Mouse (Mus musculus): Measurements from ENCODE around the gene Zfp324.
"Not testable (repeated sequence)": the region's sequence is repeated elsewhere in the genome, so short reads cannot be mapped to it uniquely, and the experiment has no call there.

Zfp324 gene

DNA sequence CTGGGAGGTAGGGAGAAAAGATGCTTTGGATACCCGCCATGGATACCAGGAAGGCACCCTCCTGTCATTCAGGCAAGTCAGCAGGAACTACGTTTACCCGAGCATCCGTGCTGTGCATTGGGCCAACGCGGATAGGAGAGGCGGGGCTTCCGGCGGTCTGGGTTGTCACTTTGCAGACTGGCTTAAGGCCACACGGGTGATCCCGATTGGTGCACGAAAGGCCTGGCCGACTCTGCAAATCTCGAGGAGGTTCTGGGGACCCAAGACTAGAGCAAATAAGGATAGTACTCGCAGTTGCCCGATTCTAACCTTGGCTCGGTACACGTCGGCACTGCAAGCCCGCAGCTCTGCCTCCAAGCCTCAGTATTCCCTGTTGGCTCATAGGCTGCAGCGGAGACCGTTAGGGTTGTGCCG is at the start of gene Zfp324:
Gene Zfp324, plus strand, starts transcription at position 161 of the 414 bp plus-strand sequence.
- in situ Hi-C loops (cut with MboI, MseI) = no loop called here

DNA sequence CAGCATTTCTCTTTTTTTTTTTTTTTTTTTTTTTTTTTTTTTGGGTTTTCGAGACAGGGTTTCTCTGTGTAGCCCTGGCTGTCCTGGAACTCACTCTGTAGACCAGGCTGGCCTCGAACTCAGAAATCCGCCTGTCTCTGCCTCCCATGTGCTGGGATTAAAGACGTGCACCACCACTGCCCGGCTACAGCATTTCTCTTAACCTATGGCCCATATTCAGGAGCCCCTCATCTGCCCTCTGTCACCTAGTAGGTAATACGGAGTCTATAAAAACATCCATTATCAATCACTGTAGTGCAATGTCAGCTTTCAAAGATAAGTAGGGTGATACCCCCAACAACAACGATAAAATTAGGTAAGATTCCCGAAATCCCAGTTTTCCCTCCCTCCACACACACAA is 45.1 kb upstream of the Zfp324 start:
- in situ Hi-C loops (cut with MboI, MseI) = loop anchor here (5.0 kb wide), 1 partner anchor 57 kb away; the partner anchor contains the start of gene Zfp446

DNA sequence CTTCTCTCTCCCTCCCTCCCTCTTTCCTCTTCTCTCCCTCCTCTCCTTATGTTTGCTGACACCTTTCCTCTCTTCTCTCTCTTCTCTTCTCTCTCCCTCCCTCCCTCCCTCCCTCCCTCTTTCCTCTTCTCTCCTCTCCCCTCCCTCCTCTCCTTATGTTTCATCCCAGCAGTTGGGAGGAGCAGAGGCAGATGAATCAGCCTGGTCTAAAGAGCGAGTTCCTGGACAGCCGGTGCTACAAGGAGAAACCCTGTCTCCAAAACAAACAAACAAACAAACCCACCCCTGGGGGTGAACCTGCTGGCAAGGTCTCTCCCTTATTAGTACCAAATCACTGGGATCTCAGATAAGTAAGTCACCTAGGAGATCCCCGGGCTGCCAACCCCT is 44.3 kb upstream of the Zfp324 start:
- in situ Hi-C loops (cut with MboI, MseI) = loop anchor here (5.0 kb wide), 1 partner anchor 56 kb away; the partner anchor contains the start of gene Zfp446

DNA sequence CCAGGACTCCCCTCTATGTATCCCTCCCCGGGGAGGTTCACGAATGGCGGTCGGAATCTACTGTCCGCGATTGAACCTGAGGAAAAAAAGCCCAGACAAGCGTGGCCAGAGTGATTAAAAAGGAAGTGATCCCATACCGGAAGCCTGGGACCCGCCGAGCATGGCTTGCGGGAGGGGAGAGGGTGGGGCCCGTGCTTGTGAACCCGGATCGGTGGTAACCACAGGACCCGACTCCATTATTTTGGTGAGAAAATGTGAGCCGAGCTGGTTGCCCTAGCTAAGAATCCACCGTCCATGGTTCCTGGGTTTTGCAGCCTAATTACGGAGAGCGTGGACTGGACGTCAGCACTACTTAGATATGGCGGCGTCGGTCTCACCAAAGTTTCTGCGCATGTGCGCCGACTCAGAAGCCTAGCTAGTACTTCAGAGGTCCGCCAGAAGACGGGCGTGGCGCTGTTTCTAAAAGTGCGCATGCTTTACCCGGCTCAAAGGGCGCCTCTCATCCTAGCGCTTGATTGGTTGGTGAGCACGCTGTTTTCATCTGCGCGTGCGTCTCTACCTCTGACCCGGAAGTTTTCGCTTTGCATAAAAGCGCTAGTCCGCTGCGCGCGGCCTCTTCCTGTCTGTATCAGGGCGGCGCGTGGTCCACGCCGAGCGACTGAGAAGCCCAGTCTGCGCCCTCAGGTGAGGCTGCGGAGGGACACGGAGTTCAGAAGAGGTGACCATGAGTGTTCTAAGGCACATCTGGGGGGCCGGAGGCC is 43.8 kb upstream of the Zfp324 start, which contains the start of gene Rps5:
Gene Rps5, plus strand, starts transcription at position 586 of the 761 bp plus-strand sequence.
- in situ Hi-C loops (cut with MboI, MseI) = loop anchor here (5.0 kb wide), 1 partner anchor 55 kb away; the partner anchor contains the start of gene Zfp446

DNA sequence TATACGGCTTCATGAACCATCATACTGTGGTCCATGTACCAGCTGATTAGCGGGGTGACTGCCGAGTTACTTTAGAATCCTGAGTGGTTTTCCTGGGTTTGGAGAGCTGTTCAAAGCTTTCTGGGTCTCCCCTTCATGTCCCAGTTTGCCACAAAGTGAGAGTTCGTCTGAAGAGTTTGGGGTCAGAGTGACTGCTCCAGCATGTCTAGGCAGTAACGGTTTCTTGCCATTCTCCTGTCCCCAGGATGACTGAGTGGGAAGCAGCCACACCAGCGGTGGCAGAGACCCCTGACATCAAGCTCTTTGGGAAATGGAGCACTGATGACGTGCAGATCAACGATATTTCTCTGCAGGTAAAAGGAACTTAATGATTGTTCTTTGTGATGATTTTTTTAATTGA is 42.9 kb upstream of the Zfp324 start:
- in situ Hi-C loops (cut with MboI, MseI) = loop anchor here (5.0 kb wide), 1 partner anchor 55 kb away; the partner anchor contains the start of gene Zfp446

DNA sequence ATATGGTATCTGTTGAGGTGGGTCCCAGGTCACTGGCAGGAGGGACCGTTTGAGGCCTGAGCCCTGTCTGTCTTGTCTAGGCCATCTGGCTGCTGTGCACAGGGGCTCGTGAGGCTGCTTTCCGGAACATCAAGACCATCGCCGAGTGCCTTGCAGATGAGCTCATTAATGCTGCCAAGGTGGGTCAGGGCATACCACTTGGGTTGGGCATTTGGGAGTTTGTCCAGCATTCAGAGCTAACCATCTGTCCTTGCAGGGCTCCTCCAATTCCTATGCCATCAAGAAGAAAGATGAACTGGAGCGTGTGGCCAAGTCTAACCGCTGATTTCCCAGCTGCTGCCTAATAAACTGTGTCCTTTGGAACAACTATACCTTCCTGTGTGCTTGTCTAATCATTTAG is 39.3 kb upstream of the Zfp324 start:
- in situ Hi-C loops (cut with MboI, MseI) = no loop called here

DNA sequence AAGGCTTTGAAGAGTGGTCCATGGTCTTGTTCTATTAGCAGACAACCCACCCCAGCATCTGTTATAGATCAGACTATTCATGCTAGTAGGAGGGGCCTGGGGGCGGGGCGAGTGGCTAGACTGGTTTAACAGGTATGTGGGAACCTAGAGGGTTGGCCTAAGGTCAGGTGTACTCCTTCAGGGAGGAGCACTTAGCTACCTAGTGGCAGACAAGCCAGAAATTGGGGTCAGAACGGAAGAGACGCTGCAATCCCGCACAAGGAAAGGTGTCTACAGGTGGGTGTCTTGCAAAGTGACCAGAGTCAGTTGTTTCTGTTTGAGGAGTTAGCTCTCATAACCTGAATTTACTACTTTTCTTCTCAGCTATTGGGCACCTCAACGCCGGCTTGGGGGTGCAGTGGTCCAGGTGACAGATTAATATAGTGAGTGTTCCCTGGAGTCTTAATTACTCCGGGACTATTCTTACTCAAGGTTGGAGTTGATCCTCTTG is 38.4 kb upstream of the Zfp324 start, which contains the start of gene Rnf225:
Gene Rnf225, plus strand, starts transcription at position 226 of the 490 bp plus-strand sequence.
- in situ Hi-C loops (cut with MboI, MseI) = no loop called here

DNA sequence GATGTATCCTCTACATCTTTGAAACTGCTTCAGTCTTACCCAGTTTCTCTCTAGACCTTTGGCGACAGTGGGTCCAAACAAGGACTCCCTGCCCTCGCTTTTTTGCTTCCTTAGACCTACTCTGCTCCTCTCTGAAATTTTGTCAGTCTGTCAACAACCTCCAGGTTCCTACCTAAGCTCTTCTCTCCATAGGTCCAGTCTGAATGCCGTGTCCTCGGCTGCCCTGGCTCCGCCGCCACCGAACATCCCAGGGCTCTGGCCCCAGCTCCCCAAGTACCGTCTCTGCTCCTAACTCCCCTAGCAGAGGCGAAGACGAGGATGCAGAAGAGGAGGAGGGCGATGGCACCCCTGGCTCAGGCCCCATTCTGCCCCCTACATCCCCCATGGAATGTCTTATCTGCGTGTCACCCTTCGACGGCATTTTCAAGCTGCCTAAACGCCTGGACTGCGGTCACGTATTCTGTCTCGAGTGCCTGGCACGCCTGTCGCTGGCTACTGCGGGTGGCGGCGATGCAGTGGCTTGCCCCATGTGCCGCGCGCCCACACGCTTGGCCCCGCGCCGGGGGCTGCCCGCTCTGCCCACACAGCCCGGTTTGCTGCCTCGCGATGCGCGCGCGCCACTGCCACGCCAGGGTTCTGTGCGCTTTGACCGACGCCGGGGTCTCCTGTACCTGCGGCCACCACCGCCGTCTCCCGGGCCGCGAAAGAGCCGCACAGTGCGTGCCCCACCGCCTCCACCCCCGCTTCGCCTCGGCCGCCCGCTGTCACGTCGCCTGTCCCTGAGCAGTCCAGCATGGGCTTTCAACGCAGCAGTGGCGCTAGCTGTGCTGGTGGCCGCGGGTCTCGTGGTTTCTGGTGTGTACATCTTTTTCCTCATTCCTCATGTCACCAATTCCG is 37.7 kb upstream of the Zfp324 start:
- in situ Hi-C loops (cut with MboI, MseI) = no loop called here

DNA sequence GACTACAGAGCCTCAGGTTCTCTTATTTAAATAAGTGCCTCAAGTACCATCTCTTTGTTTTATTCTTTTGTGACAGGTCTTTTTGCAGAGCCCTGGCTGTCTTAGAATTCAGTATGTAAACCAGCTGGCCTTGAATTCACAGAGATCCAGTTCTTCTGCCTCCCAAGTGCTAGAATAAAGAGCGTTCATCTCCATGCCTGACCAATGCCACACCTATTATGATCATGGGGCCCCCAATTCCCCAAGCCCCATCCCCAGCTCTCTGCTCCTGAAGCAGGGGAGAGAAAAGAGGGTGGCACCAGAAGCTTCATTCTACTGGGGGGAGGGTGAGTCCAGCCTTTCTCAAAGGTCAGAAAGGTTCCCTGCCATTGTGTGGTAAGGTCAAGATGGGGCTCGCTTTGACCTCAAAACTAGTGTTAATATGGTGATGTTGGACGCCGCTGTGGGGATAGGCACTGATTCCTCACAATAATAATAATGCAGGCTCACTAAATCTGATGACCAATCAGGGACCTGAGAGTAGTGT is 32.0 kb upstream of the Zfp324 start:
- in situ Hi-C loops (cut with MboI, MseI) = no loop called here

DNA sequence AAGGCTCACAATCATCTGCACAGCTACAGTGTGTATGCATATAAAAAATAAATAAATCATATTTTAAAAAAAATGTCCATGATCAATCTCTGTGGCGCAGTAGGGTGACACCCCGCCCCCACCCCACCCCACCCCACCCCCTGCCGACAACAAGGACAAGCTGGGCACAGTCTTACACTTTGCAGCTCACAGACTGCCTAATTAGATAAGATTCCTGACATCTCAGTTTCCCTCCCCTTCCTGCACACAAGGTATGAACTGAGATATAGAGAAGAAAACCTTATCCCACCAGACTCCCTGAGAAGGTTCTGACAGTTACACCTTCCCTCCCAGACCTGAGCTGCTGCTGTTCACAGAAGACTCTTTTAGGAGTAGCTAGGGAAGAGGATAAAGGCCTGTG is 30.8 kb upstream of the Zfp324 start:
- in situ Hi-C loops (cut with MboI, MseI) = no loop called here

DNA sequence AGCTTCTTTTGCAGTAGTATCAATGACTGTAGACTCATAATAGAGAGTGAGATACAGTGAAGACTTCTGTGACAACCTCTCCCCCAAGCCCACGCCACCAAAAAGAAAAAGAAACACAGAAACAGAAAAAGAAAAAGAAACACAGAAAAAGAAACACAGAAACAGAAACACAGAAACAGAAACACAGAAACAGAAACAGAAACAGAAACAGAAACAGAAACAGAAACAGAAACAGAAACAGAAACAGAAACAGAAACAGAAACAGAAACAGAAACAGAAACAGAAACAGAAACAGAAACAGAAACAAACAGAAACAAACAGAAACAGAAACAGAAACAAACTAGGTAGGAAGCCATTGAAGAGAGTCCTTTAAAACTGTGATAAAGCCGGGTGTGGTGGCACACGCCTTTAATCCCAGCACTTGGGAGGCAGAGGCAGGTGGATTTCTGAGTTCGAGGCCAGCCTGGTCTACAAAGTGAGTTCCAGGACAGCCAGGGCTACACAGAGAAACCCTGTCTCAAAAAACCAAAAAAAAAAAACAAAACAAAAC is 28.3 kb upstream of the Zfp324 start:
- in situ Hi-C loops (cut with MboI, MseI) = not testable (repeated sequence)

DNA sequence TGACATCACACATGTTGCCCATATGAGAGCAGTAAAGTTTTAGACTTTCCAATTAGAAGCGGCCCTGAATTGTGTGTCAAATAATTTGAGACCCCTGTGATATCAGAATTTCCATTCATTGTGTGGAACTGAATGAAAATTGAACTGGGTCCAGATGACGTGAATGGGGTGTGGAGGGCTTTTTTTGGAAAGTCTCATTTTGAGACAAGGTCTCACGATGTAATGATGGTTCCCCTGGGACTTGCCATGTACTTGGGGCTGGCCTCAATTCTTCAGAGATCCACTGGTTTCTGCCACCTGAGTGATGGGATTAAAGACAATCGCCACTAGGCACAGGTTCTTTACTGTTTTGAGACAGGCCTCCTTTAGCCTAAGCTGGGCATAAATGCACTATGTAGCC is 25.0 kb upstream of the Zfp324 start:
- in situ Hi-C loops (cut with MboI, MseI) = no loop called here

DNA sequence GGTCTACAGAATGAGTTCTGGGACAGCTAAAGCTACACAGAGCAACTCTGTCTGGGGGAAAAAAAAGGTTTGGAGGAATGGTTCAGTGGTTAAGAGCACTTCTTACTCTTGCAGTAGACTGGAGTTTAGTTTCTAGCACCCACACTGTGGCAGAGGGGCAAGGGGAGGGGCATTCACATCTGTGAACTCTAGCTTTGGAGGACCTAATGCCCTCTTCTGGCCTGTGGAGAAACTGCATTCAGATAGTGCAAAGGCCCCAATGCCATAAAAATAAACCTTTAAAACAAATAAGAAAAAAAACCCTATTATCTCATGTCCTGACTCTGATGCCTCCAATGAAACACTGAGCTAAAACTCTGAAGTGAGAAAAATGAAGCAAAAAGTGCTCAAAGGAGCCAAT is 22.1 kb upstream of the Zfp324 start:
- in situ Hi-C loops (cut with MboI, MseI) = no loop called here

DNA sequence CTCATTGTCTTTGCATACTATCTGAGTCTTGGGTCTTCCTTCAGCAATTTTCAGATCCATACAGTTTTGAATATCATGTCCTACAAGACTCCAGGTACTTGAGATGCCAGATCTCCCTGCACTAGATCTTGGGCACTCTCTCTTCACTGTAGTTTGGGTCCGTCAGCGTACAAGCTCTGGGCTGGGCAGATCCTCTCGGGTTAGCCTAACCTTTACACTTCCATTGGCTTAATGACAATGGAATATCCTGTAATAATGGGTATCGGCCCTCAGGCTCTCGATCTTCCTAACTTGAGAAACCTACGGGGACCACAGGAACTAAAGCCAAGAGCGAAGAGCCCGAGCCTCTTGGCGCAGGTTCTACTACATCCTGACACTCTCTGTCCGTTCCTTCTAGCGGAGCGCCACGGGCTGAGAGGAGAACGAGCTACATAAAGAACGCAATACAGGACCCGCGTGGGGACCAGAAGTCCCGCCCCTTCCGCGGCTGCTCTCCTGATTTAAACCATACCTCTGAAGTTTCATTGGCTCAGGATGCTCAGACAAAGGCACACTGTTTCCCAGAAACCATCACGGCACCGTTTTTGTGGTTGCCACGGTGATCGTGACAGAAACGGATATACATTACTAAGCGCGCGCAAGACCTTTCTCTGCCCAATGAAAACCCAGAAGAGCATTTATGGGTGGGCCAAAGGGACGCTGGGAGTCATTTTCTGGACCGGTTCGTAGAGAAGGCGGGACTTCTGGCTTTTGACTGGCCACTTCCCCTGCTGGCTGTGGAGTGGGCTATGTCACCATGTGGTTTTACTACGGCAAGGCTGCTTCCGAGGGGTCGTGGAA is 16.4 kb upstream of the Zfp324 start:
- in situ Hi-C loops (cut with MboI, MseI) = no loop called here

DNA sequence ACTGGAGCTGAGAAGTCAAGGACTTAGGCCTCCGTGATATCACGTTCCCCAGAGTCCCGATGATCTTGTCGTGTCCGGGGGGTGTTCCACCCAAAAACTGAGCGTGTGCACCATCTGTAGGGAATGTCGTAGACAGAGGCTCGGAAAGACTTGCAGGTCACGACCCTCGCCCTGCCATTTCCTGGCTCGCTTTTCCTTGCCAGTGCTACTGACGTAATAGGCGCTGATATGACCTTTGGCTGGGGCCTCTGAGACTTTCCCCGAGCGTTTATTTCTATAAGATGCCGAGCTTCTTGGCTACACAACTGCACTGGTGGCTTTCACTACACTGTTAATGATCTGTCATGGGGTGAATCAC is 15.8 kb upstream of the Zfp324 start:
- in situ Hi-C loops (cut with MboI, MseI) = no loop called here

DNA sequence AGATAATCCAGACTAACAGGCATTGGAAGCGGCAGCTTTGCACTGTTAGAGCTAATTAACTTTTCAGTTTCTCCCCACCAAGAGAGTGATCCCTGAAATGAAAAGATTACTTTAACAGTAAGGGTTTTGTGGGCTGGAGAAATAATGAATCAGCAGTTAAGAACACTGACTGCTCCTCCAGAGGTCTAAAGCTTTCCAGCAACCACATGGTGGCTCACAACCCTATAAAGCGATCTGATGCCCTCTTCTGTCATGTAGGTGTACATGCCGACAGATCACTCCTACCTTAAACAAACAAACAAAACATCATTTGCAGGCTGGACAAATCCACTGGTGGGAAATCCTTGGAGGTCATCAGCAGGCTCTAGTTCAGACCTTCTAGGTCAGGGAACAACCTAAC is 10.7 kb upstream of the Zfp324 start:
- in situ Hi-C loops (cut with MboI, MseI) = no loop called here

DNA sequence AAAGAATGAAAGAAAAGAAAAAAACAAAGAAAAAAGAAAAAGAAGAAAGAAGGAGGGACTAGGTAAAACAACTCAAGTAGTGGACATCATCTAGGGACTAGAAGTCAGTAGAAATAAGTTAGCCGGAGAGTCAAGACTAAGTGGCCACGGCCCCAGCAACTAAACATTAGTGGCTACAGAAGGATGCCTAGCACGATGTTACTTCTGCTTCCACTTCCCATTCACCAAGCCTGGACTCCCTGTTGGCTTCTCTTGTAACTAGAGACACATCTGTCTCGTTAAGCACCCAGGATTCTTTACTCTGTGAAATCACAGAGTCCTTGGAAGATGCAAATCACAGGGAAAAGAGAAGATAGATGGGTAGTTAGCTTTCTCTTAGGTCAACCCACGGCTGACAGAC is 8.1 kb upstream of the Zfp324 start:
- in situ Hi-C loops (cut with MboI, MseI) = no loop called here

DNA sequence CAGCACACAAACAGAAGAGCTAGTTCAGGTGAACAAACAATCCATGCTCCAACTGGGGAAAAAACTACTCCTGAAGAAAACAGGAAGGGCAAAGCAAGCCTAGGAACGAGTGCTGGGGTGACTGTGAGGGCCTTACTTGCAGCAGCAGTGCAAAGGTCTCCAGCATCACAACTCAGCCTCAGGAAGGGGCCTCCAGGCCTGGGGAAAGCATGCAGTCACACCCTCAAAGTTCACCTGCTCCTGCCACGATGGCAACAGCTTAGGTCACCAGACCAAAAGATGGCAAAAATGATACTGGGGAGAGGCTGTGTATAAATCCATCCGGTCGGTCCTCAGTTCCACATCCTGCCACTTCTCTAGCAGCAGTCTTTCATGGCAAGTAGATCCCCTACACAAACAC is 6.7 kb upstream of the Zfp324 start:
- in situ Hi-C loops (cut with MboI, MseI) = no loop called here

DNA sequence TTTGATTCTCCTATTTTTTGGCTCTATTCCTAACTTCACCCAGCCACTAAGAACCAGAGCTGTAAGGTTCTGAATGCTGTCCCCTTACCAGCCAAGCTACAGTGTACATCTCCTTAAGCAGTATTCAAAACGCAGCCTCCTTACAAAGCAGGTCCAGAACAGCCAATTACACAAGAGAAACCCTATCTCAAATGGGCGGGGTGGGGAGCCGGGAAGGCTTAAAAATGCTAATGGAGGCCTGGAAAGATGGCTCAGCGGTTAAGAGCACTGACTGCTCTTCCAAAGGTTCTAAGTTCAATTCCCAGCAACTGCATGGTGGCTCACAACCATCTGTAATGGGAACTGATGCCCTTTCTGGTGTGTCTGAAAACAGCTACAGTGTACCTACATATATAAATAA is 5.9 kb upstream of the Zfp324 start:
- in situ Hi-C loops (cut with MboI, MseI) = no loop called here

DNA sequence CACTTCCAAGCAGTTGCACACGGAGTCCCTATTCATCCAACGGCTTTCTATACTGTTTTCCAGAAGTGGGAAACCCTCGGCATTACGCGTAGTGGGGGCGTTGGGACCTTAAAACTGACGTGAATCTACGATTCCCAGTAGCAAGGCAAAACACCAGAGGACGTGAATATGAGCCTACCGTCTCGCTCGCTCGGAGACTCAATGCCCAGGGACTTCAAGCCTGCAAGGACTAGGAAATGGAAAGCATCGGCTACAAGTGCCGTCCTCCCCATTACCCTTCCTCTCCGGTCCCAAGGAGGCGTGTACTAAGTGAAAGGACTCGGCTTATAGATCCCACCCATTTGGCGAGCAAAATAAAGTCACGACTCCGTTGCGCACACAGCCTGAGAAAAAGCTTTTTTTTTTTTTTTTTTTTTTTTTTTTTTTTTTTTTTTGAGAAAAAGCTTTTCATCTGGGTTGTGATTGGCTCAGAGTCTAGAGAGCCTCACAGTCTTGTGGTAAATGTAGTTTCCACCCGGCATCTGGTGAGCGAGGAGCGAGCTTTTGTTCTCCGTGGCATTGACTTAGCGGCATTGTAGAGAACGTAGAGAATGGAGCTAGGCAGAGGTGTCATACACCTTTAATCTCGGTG is 4.0 kb upstream of the Zfp324 start:
- in situ Hi-C loops (cut with MboI, MseI) = no loop called here

All from T-helper 2 cell (primary cell).